Mouse (Mus musculus) small intestine, adult 2 months (tissue): ENCODE data around the gene Alox5.

Source experiments
- CTCF ChIP-seq: fragments of 200-500 bp; IDR thresholded peaks from 2 replicates; pipeline ENCODE4 v1.5.1; 2012; ENCODE audit warnings: low read depth, mild to moderate bottlenecking, control low read depth, inconsistent platforms, low read length, moderate library complexity, mixed read lengths; ENCODE audit not compliant: insufficient replicate concordance, insufficient read length; ENCODE audit errors: extremely low read depth
- POLR2A ChIP-seq: fragments of 200-500 bp; IDR thresholded peaks from 2 replicates; pipeline ENCODE4 v1.6.1; 2012; ENCODE audit warnings: low read depth, mild to moderate bottlenecking, control low read depth, inconsistent platforms, low read length, moderate library complexity

GRCm38 (mm10) chr6:116405715-116406114, 55.3 kb downstream of the Alox5 start:
- TF ChIP-seq POLR2A (no peak), CTCF (no peak)
